Mouse (Mus musculus): ENCODE measurements at regions not wholly inside any gene's neighbourhood (a gene's known extent, or its start where the extent isn't known, plus 50 kb on each side); places are given as distances from the start of the nearest gene placed in this dataset.

- no peak for DNase-seq (ENCODE audit: low read depth, low spot score)
Observed at GRCm38 (mm10) chr3:63542638-63543408, 59.1 kb upstream of the Gm34302 start.

GRCm38 (mm10) chr3:63538881-63539280 lies 55.2 kb upstream of the Gm34302 start:
- DNase-seq (ENCODE audit: low read depth, low spot score): no peak

DNA sequence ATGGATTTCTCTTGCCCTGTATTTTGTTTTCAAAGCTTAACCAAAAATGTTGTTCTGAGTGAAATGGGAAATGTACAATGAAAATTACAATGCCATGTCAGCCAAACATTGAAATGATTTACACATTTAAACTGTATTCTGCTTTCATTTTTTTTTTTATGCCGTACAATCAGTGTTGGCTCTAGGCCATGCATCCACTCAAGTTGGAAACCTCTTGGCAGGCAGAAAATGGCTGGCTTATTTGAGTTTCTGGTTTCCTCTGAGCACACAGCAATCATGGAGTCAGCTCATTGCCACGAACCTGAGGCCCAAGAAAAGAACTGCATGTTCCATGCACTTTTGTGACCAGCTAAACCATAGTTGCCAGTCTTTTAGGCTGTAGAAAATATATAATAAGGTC lies 50.5 kb upstream of the Gm34302 start:
- no peak for DNase-seq (ENCODE audit: low read depth, low spot score)

Data from telencephalon, adult 2 months (tissue).